Mouse (Mus musculus) layer of hippocampus, adult 9-11 months (tissue): ENCODE data around the gene Gpx3.
"Not testable (repeated sequence)": the region's sequence is repeated elsewhere in the genome, so short reads cannot be mapped to it uniquely, and the experiment has no call there.

Source experiments
- DNase-seq: peaks from one replicate; pipeline ENCODE4 v3.0.0; 2022

Gpx3 gene

DNA sequence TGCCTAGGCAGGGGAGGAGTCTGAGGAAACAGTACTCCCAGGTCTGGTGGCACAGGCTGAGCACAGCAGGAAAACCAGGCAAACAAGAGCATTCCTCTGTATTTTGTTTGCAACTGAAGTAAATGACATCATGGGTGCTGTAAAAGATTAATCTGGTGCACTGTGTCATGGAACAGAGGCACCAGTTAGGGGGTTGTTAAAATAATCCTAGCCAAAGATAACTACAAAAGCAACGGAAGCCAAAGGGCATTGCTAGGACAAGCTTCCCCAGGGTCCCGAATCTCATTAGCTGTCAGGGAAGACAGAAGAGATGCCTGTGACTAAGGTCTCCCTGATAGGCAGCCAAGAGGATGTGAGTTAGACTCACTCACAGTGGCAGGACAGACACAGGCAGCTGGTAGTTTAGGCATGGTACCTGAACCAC lies 21.2 kb upstream of the Gpx3 start:
- DNase-seq, result no peak

GRCm38 (mm10) chr11:54882671-54883070 lies 19.6 kb upstream of the Gpx3 start:
- DNase-seq, result no peak

- no peak for DNase-seq
Observed at GRCm38 (mm10) chr11:54884197-54884828, 17.9 kb upstream of the Gpx3 start.

- peak; percentile 61 for DNase-seq
Observed at GRCm38 (mm10) chr11:54884937-54885336, 17.3 kb upstream of the Gpx3 start.

DNA sequence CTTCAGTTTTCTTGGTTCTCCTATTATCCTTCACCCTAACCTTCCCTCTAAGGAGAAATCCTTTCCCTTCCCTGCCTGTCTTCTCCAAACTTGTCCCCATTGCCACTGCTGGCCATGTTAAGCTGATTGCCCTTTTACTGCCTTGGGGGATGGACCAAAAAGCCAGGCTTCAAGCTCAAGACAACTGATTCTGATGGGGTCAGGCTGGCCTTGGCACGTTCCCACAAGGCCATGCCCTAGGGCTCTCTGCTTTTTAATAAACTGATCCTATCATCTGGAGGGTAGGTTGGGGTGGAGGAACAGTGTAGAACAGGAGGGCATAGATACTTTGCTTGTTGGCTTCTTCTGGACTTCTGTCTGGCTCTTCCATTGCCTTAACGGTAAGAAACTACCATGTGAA lies 16.8 kb upstream of the Gpx3 start:
- DNase-seq, result no peak

- no peak for DNase-seq
Observed at GRCm38 (mm10) chr11:54887927-54888326, 14.3 kb upstream of the Gpx3 start.

DNA sequence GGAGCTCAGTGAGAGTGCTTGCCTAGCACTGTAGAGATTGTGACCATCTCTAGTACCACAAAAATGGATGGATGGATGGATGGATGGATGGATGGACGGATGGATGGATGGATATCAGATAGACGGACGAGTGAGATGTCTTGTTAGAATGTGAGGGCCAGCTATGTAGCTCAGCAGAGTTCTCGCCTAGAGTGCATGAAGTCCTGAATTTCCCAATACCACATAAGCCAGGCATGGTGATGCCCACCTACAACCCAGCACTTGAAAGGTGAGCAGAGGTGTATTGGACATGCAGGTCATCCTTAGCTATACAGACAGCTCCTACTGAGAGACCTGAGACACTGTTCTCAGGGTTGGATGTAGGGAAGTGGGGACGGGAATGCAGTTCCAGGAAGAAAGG lies 10.9 kb upstream of the Gpx3 start:
- DNase-seq, result no peak

- DNase-seq, result no peak
Observed at GRCm38 (mm10) chr11:54892091-54892490, 10.2 kb upstream of the Gpx3 start.

DNA sequence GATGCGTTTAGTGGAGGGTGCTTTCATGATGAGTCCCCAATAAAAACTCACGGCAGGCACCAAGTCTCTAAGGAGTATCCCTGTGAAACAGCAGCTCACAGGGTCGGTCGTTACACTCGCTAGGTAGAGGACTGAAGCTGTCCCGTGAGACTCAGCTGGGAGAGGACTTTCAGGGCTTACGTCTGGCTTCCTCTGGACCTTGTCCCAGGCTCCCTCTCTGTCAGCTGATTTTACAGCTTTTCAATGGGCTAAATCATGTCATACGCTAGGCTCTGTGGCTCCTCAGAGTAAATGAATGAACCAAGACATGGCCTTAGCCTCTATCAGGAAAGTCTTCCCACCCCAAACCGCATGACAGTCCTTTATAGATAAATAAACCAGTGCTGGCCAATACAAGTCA lies 7.7 kb upstream of the Gpx3 start:
- no peak for DNase-seq

GRCm38 (mm10) chr11:54896646-54897045 lies 5.6 kb upstream of the Gpx3 start:
- DNase-seq, result not testable (repeated sequence)

DNA sequence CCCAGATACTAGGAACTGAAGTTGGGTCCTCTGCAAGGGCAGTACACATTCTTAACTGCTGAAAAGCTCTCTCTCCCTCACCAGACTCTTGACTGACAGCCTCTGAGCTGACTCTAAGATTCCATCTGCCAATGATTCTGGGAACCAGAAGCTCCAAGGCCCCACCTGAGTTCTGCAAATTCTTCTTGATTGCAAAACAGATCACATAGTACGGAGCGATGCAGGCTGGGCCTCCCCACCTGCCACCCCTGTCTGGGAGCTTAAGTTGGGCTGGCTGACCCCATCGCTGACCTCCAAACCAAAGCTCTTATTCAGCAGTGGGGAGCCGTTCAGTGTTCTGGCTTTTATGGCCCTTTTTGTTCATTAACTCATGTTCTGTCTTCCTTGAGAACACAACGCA lies 4.8 kb upstream of the Gpx3 start:
- no peak for DNase-seq

- DNase-seq, result no peak
Observed at GRCm38 (mm10) chr11:54899657-54900056, 2.6 kb upstream of the Gpx3 start.

- DNase-seq, result no peak
Observed at GRCm38 (mm10) chr11:54903339-54903738, 1.1 kb downstream of the Gpx3 start.

GRCm38 (mm10) chr11:54903940-54904706 lies 1.9 kb downstream of the Gpx3 start:
- DNase-seq, result no peak

DNA sequence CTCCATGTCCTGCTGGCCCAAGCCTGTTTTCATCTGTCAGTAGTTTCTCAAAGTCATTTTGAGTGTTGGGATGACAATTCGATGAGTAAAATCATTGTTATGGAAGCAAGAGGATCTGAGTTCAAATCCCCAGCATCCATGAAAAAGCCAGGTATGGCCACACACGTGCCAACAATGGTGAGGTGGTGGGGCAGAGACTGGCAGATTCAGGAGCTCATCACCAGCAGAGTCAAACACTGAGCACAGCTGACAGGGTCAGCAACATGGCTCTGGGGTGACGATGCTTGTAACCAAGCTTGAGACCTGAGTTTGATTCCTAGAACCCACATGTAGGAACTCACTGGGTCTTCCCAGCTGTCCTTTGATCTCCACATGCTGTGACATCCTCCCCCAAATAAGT lies 2.8 kb downstream of the Gpx3 start:
- no peak for DNase-seq

- DNase-seq, result no peak
Observed at GRCm38 (mm10) chr11:54905931-54906330, 3.7 kb downstream of the Gpx3 start.

GRCm38 (mm10) chr11:54906466-54906865 lies 4.2 kb downstream of the Gpx3 start:
- no peak for DNase-seq

DNA sequence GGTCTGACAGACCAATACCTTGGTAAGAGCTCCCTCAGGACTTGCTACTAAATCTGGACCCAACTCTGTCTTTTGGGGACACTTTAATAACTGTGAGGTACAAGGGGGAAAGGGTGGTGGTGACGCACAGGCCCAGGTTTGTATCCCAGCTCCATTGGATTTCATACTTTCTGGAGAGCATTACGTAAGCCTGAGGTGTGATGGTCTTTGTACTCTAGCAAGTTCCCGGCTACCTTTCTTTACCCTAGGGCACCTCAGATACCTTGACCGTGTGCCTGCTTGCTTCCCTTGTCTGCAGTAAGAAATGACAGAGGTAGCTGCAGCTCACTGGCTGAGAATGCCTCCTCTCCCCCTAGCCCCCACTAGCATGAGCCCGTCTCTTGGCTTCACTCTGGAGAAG lies 5.0 kb downstream of the Gpx3 start:
- no peak for DNase-seq

- DNase-seq, result no peak
Observed at GRCm38 (mm10) chr11:54909273-54909672, 7.0 kb downstream of the Gpx3 start.

- no peak for DNase-seq
Observed at GRCm38 (mm10) chr11:54910081-54910665, 7.9 kb downstream of the Gpx3 start.

GRCm38 (mm10) chr11:54911201-54911600 lies 8.9 kb downstream of the Gpx3 start:
- no peak for DNase-seq

GRCm38 (mm10) chr11:54911671-54912502 lies 9.6 kb downstream of the Gpx3 start:
- no peak for DNase-seq
